Mouse (Mus musculus) heart, embryonic 15.5 days (tissue): ENCODE data around the gene Alox15. TPM values are rescaled to one million over a fixed set of nuclear protein-coding genes. Genes with fewer than 3 reads are reported as not detected.
A peak's percentile ranks its signal among the peaks of the same experiment; 100 is the strongest.

Experiments used
- ATAC-seq: fragments of 200-750 bp; cut with Nextera tagmentation; replicated peaks from 2 replicates; pipeline ENCODE4 v1.8.0; 2017; ENCODE audit warnings: low read depth, moderate TSS enrichment; ENCODE audit not compliant: insufficient number of reproducible peaks, insufficient read depth, low FRiP score
- H3K27ac ChIP-seq: fragments of 300-500 bp; sonication (generic); 2 replicates; pipeline ENCODE4 v1.5.1; 2015; ENCODE audit warnings: mild to moderate bottlenecking, inconsistent platforms
- H3K27me3 ChIP-seq: fragments of 300-500 bp; sonication (generic); 2 replicates; pipeline ENCODE4 v1.6.1; 2015; ENCODE audit warnings: inconsistent platforms
- H3K36me3 ChIP-seq: fragments of 300-500 bp; sonication (generic); 2 replicates; pipeline ENCODE4 v1.6.1; 2015; ENCODE audit warnings: mild to moderate bottlenecking, inconsistent platforms
- H3K4me1 ChIP-seq: fragments of 300-500 bp; sonication (generic); replicated peaks from 2 replicates; pipeline ENCODE4 v1.6.1; 2015; ENCODE audit warnings: inconsistent platforms
- H3K4me2 ChIP-seq: fragments of 300-500 bp; sonication (generic); 2 replicates; pipeline ENCODE4 v1.6.1; 2015; ENCODE audit warnings: inconsistent platforms, mild to moderate bottlenecking, moderate library complexity
- H3K4me3 ChIP-seq: fragments of 300-500 bp; sonication (generic); 2 replicates; pipeline ENCODE4 v1.5.1; 2015; ENCODE audit warnings: mild to moderate bottlenecking, inconsistent platforms
- H3K9ac ChIP-seq: fragments of 300-500 bp; sonication (generic); 2 replicates; pipeline ENCODE4 v1.6.1; 2015; ENCODE audit warnings: mild to moderate bottlenecking, inconsistent platforms
- H3K9me3 ChIP-seq: fragments of 300-500 bp; sonication (generic); replicated peaks from 2 replicates; pipeline ENCODE4 v1.6.1; 2016; ENCODE audit warnings: inconsistent platforms
- WGBS: fragments of 180-500 bp; shearing (Covaris S2); methylation state at CpG from one replicate; pipeline ENCODE4 v1.1.7; 2015; ENCODE audit warnings: mixed read lengths; 5-methylcytosine and 5-hydroxymethylcytosine counted together
- polyA plus RNA-seq: library from polyadenylated mRNA; unstranded; fragments of >200 nt; fragmentation: Nextera tagmentation; extraction: Ambion mirVana; gene quantifications from 2 replicates; pipeline ENCODE4 v1.2.1, GENCODE M21; 2015

Gene Alox15
- polyA plus RNA-seq, 1 experiment from 2014 or later = 0.23 TPM

GRCm38 (mm10) chr11:70308296-70308695 lies 43.5 kb downstream of the Alox15 start:
- peaks cover 6% of the 10 kb centered on the region; the same call in 1 of the 2 replicates for H3K27me3 ChIP-seq
- no peak overlapping the region for H3K27ac ChIP-seq
- H3K4me3 ChIP-seq = no peak overlapping the region
- no peaks in the 10 kb centered on the region for H3K4me1 ChIP-seq
- no peaks in the 10 kb centered on the region for H3K9me3 ChIP-seq
- WGBS = 87% methylated on average over 2 of the region's 2 CpGs
- no peak overlapping the region for H3K4me2 ChIP-seq
- H3K36me3 ChIP-seq = no peaks in the 10 kb centered on the region
- ATAC-seq = no peak
- no peak overlapping the region for H3K9ac ChIP-seq

GRCm38 (mm10) chr11:70306159-70306558 lies 45.7 kb downstream of the Alox15 start:
- Histone ChIP-seq H3K36me3 (no peaks in the 10 kb centered on the region), H3K27me3 (no peaks in the 10 kb centered on the region), H3K9me3 (no peaks in the 10 kb centered on the region), H3K9ac (no peak overlapping the region), H3K4me3 (no peak overlapping the region), H3K4me2 (no peak overlapping the region), H3K27ac (no peak overlapping the region), H3K4me1 (no peaks in the 10 kb centered on the region)
- no peak for ATAC-seq
- 46% methylated on average over 7 of the region's 7 CpGs for WGBS

- Histone ChIP-seq H3K9me3 (no peaks in the 10 kb centered on the region), H3K4me1 (peaks cover 5% of the 10 kb centered on the region), H3K27ac (peak overlapping the region; percentile 45; the same call in 1 of the 2 replicates), H3K4me2 (no peak overlapping the region), H3K27me3 (no peaks in the 10 kb centered on the region), H3K36me3 (no peaks in the 10 kb centered on the region), H3K9ac (no peak overlapping the region), H3K4me3 (no peak overlapping the region)
- WGBS = 55% methylated on average over 4 of the region's 4 CpGs
- no peak; the same call in 1 of the 2 replicates for ATAC-seq
Observed at GRCm38 (mm10) chr11:70302293-70302692, 49.5 kb downstream of the Alox15 start.

- no peaks in the 10 kb centered on the region for H3K9me3 ChIP-seq
- no peak; the same call in 1 of the 2 replicates for ATAC-seq
- H3K36me3 ChIP-seq = no peaks in the 10 kb centered on the region
- WGBS = 31% methylated on average over 12 of the region's 12 CpGs
- H3K9ac ChIP-seq = no peak overlapping the region
- peak overlapping the region; percentile 13; the same call in 1 of the 2 replicates for H3K4me2 ChIP-seq
- H3K27ac ChIP-seq = peak overlapping the region; percentile 79
- peaks cover 5% of the 10 kb centered on the region for H3K4me1 ChIP-seq
- H3K27me3 ChIP-seq = no peaks in the 10 kb centered on the region
- no peak overlapping the region for H3K4me3 ChIP-seq
Observed at GRCm38 (mm10) chr11:70297836-70298454, 53.9 kb downstream of the Alox15 start.

- H3K4me1 ChIP-seq = peaks cover 5% of the 10 kb centered on the region
- peak overlapping the region; percentile 79 for H3K27ac ChIP-seq
- ATAC-seq = no peak; the same call in 1 of the 2 replicates
- no peak overlapping the region for H3K4me3 ChIP-seq
- no peaks in the 10 kb centered on the region for H3K36me3 ChIP-seq
- peak overlapping the region; percentile 13; the same call in 1 of the 2 replicates for H3K4me2 ChIP-seq
- 35% methylated on average over 4 of the region's 4 CpGs for WGBS
- no peaks in the 10 kb centered on the region for H3K27me3 ChIP-seq
- H3K9ac ChIP-seq = no peak overlapping the region
- no peaks in the 10 kb centered on the region for H3K9me3 ChIP-seq
Observed at GRCm38 (mm10) chr11:70297405-70297804, 54.4 kb downstream of the Alox15 start.

Other genes with a start within 250 kb of the Alox15 start
- gene Mgl2, start 221.7 kb downstream of the Alox15 start, polyA plus RNA-seq = 0.40 and 0.82 TPM in 2 replicates
- gene Clec10a, start 195.8 kb downstream of the Alox15 start, polyA plus RNA-seq = 0.40 and 0.67 TPM in 2 replicates
- gene Slc16a11, start 139.3 kb downstream of the Alox15 start, polyA plus RNA-seq = 0.54 and 0.65 TPM in 2 replicates
- gene Slc16a13, start 131.0 kb downstream of the Alox15 start, polyA plus RNA-seq = 4.5 and 5.2 TPM in 2 replicates
- 18.1 and 19.8 TPM in 2 replicates for gene Bcl6b, start 122.2 kb downstream of the Alox15 start, polyA plus RNA-seq
- 107 and 113 TPM in 2 replicates for gene 0610010K14Rik, start 114.1 kb downstream of the Alox15 start, polyA plus RNA-seq
- gene Gm21988, start 112.2 kb downstream of the Alox15 start, polyA plus RNA-seq = 7.3 and 10.3 TPM in 2 replicates
- gene Rnasek, start 112.2 kb downstream of the Alox15 start, polyA plus RNA-seq = 198 and 215 TPM in 2 replicates
- 4.1 TPM in 2 replicates for gene Alox12, start 96.7 kb downstream of the Alox15 start, polyA plus RNA-seq
- gene Alox12e, start 29.4 kb downstream of the Alox15 start, polyA plus RNA-seq = 0.45 and 2.8 TPM in 2 replicates
- gene Pelp1, start 58.0 kb upstream of the Alox15 start, polyA plus RNA-seq = 17.6 and 24.3 TPM in 2 replicates
- gene Arrb2, start 80.6 kb upstream of the Alox15 start, polyA plus RNA-seq = 11.4 and 14.7 TPM in 2 replicates
- gene Med11, start 99.9 kb upstream of the Alox15 start, polyA plus RNA-seq = 19.5 and 24.2 TPM in 2 replicates
- 1.5 and 1.8 TPM in 2 replicates for gene Zmynd15, start 107.4 kb upstream of the Alox15 start, polyA plus RNA-seq
- gene Cxcl16, start 108.0 kb upstream of the Alox15 start, polyA plus RNA-seq = 9.0 and 10.2 TPM in 2 replicates
- gene Tm4sf5, start 153.2 kb upstream of the Alox15 start, polyA plus RNA-seq = 4.9 and 5.4 TPM in 2 replicates
- 0.19 and 0.37 TPM in 2 replicates for gene Vmo1, start 162.6 kb upstream of the Alox15 start, polyA plus RNA-seq
- 0.42 TPM in 1 of 2 replicates, not detected in the other for gene Gltpd2, start 167.2 kb upstream of the Alox15 start, polyA plus RNA-seq
- 509 and 590 TPM in 2 replicates for gene Psmb6, start 173.3 kb upstream of the Alox15 start, polyA plus RNA-seq
- gene Gm40193, start 180.9 kb upstream of the Alox15 start, polyA plus RNA-seq = not detected in 2 replicates
- 10.4 and 11.7 TPM in 2 replicates for gene Pld2, start 188.0 kb upstream of the Alox15 start, polyA plus RNA-seq
- 8.1 and 11.8 TPM in 2 replicates for gene Mink1, start 210.8 kb upstream of the Alox15 start, polyA plus RNA-seq